Mouse (Mus musculus): ENCODE measurements around the gene Mthfd1.

The Mthfd1 gene

DNA sequence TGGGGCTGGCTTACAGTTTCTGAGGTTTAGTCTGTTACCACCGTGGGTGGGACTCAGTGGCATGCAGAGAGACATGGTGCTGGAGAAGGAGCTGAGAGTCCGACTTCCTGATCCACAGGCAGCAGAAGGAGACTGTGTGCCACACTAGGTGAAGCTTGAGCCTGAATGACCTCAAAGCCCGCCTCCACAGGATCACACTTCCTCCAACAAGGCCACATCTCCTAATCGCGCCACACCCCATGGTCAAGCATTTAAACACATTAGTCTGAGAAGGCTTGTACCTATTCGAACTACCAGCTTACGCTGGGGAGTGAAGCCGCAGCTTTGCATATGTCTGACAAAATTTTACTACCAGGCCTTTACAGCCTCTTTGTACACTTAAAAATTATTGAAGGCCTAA is 50.0 kb downstream of the Mthfd1 start:
- no peak for DNase-seq

DNA sequence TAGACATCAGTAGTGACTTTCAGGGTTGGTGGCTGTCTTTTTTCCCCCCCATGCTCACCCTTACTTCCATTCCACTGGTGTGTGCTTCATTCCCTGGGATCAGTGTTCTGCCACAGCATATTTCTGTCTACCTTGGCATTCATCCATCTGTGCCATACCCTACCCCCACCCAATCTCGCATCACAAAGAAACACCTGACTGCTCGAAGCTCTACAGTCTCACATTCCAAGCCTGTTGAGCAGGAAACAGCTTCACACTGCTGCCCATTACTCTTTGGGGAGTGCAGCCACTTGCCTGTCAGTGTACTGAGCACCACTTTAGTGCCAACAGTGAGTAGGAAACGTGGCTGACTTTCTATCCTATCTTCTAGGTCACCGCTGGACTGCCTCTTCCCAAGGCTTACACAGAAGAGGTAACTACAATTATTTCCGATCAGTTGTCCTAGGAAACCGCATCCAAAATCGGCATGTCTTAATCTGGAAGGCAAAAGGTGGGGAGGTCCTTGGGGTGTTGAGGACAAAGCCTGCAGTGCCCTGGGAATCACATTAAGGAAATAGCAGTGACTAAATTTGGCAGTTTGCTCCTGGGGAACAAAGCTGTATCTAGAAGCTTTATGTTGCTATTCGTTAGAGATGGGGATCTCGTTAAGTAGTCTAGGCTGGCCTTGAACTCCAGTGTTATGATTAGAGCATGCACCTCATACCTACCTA is 51.9 kb downstream of the Mthfd1 start:
- no peak for DNase-seq

DNA sequence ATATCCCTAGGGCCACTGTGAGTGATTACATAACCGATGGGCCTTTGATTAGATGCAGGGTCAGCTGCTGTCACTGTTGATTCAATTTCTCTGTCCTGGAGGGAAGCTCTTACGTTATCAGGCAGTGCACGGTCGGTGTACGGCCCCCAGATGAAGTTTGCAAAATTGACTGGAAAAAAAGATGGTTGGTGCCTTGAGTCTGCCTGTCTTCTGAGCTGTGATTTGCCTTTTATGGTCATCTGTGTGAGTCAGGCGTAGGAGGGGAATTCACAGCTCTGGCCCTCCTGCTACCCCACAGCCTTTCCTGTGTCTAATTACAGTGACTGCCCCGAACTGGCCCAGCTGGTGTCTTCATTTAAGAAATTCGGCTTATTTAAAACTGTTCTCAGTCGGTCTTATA is 52.9 kb downstream of the Mthfd1 start:
- peak; percentile 57 for DNase-seq

DNA sequence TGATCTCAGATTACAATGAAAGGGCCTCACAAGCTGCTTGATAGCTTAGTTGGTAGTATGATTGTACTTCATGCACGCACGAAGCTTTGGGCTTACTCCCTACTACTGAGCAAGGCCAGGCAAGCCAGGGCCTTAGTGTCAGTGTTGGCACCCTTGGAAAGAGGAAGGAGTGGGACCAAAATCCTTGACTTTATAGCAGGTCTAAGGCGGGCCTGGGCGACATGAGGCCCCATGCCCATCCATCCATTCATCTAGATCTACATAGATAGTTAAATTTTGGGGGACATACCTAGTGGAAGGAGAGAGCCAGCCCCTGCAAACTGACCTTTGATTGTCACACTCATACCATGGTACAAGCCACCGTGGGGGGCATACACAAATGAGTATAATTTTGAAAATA is 53.3 kb downstream of the Mthfd1 start:
- DNase-seq: no peak

DNA sequence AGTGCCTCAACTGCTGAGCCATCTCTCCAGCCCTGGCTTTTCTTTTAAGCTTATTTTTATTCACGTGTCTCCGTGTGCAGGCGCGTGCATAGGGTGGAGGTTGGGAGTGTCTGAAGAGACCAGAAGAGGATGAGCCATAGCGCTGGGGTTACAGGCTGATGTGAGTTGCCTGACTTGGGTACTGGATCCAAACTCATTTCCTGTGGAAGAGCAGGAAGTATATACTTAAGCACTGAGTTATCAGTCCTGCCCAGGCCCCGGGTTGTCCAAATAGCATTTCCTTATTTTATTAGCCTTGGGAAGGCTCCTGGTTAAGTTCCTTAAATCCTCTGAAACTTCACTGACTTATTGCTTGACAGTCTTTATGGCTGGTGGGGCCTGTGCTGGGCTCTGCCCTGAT is 54.9 kb downstream of the Mthfd1 start:
- DNase-seq: no peak

DNA sequence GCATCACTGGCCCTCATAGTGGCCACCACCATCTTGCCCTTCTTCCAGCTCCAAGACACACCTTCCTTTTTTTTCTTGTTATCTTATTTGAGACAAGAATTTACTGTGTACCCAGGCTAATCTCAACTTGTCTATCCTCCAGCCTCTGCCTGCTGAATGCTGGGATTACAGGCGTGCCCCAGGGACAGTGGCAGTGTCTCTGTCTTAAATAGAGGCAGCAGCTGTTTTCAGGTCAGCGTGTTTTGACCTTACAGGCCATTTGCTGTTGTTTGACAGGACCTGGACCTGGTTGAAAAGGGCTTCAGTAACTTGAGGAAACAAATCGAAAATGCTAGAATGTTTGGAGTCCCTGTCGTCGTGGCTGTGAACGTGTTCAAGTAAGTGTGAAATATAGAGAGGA is 55.5 kb downstream of the Mthfd1 start:
- no peak for DNase-seq

DNA sequence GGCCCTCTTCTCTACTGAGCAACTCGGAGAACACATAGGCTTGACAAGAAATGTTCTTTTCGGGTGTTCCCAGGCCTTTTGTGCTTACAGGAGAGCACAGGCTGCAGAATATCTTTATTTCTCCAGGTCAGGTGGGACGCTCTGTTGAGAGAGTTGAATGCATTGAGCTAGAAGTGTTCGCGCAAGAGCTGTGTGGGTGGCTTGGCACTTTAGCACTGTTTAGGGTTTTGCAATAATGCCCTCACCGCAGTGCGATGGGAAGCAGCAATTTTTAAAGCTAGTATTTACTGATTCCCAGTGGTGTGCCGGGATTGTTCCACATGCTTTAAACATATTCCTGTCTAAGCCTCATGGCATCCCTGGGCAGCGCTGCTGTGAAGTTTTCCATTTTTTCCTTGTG is 56.1 kb downstream of the Mthfd1 start:
- DNase-seq: no peak

DNA sequence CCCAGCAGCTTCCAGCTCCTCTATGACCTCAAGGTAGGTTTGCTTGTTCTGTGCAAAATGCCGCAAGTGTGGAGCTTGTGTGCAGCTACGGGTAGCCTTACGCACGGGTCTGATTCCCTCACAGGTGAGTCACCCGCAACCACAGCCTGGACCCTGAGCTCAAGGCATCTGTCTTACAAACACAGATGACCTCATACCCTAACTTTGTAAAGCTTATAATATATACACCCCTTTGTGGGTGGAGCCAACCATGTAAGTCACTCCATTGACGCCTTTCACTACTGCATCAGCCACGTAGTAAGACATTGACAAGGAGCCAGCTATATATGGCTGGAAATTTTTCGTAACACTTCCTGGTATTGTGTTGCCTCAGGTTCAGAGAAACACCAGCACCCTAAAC is 56.9 kb downstream of the Mthfd1 start:
- no peak for DNase-seq

DNA sequence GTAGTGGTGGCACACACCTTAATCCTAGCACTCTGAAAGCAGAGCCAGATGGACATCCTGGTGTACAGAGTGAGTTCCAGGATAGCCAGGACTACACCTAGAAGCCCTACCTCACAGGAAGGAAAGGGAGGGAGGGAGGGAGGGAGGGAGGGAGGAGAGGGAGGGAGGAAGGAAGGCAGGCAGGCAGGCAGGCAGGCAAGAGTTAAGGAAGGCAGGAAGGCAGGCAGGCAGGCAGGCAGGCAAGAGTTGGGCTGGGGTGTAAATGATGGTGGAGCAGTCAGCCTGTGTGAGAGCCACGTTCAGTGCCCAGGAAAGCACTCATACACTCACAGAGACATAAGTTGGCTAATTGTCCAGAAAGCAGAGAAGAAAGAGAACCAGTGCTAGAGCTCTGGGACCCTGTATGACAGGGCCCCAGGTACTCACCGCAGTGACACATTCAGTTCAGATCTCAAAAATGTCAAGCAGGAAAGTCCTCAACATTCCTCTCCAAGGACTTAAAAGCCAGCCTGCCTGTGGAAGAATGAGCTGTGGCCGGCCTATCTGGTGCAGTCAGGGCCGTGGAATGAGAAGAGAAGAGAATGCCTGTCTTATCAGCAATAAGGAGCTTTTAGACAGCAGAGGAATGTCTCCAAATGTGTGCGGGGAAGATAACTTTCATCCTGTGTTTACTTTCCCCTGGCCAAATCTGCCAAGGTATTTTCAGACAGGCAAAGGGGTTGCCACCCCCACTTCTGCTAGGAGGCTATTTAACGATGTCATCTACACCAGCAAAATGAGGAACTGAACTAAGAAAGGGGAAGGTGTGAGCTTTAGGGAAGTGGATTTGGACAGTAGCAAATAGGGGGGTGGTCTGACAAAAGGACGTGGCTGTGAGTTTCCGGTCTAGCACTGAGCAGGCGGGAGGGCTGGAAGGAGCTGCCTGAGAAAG is 63.4 kb downstream of the Mthfd1 start:
- no peak for DNase-seq

DNA sequence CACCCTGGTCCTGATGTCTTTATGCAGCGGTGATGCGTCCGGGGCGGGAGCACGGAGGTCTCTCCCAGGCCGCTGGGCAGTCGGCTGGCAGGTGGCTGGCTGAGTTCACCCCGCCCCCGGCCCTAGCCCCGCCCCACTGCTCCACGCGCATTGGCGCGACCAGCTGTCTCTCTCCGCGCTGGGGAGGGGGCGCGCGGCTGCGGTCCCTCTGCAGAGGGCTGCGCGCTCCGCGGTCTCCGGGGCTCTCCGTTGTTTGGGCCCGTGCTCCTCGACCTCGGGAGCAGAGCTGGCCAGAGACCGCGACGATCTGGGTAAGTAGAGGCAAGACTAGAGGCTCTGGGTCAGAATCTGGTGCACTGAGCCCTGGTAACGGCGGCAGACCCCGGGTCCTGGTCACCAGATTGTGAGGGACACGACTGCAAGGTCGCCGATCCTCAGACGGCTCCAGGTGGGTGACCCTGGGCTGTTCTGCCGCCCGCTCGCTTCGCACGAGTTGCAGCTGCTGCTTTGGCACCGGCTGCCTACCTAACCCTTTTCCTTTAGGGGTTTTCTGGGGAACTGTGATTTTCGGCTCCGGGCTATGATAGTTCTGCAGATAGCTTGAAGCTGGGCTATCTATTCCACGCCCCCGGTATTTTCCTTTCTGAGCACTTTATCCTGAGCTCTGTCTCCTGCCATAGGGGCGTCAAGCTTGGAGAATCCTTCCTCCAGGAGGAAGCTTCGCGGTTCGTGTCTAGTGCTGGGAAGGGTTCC is 69.8 kb downstream of the Mthfd1 start, which contains the start of gene Akap5:
Gene Akap5 (plus strand): TSS at position 213 of the 753 bp plus-strand sequence.
- peak; percentile 91 for DNase-seq

DNA sequence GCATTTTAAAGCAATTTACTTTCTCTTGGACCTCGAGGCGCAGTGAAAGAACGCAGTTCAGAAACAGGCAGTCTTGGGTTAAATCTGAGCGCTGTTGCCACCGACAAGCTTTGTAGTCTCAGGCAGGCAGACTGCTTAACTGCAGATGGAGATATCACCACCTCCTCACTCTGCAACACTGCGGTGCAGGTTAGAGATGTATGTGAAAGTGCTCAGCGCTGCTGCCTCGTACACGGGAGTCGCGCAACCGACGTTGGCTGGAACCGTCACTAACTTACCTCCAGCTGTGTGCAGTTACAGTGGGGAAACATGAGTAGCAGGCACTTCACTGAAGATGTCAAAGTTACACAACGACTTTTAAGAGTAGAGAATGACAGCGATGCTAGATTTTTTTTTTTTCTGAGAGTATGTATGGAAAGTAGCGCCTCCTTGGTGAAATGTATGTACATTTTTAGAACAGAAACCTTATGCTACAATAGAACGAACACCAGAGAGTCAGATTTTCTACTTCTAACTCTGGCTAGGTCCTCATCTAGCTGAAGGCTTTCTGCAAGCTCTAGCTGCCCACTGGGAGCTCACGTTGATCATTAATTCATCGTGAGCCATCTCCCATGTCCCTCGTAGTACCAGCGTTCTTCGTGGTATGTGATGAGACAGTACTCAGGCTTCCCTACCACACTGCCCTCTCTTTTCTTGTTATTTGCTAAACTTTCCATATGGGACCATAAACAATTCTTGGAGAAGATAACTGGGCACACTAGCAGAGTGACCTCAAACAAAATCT is 71.5 kb downstream of the Mthfd1 start:
- no peak for DNase-seq

DNA sequence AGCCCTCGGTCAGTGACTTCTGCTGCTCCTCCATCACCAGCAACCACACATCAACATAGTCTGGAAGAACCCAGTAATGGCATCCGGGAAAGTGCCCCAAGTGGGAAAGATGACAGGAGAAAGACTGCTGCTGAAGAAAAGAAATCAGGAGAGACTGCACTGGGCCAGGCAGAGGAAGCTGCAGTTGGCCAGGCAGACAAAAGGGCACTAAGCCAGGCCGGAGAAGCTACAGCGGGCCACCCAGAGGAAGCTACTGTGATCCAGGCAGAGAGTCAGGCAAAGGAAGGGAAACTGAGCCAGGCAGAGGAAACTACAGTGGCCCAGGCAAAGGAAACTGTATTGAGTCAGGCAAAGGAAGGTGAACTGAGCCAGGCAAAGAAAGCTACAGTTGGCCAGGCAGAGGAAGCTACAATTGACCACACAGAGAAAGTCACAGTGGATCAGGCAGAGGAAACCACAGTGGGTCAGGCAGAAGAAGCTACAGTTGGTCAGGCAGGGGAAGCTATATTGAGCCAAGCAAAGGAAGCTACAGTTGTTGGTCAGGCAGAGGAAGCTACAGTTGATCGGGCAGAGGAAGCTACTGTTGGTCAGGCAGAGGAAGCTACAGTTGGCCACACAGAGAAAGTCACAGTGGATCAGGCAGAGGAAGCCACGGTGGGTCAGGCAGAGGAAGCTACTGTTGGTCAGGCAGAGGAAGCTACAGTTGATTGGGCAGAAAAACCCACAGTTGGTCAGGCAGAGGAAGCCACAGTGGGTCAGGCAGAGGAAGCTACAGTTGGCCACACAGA is 73.7 kb downstream of the Mthfd1 start:
- no peak for DNase-seq

DNA sequence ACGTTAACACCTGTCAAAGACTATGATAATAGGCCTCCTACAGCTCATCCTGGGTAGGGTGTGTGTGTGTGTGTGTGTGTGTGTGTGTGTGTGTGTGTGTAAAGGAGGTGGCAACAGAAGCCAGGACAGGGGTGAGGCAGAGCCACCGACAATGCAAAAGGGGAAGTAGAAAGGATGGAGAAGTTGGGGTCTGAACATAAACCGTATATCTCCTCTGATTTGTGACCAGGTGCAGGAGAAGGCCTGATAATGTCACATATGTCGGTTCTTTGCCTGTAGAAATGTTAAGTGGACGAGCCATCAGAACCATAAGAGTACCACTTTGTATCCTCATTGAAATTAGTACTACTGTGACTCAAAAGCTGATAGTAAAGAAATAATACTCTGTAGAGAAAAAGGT is 78.6 kb downstream of the Mthfd1 start:
- DNase-seq: no peak

DNA sequence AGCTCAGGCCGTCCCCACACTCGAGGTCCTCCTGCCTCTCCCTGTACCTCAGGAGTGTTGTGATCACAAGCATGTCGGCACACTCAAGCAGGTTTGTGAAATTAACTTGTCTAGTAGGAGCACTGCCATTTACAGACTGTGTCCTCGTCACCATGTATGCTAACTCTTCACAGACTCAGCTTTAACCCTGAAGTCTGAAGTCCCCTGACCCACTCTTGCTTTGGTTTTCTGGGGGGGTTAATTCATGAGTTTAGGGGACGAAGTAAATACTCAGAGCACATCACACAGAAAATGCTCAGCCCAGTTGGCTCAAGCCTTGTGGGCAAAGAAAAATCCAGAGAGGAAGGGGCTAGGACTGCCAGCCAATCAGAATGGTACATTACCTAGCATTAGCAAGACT is 80.5 kb downstream of the Mthfd1 start:
- no peak for DNase-seq

DNA sequence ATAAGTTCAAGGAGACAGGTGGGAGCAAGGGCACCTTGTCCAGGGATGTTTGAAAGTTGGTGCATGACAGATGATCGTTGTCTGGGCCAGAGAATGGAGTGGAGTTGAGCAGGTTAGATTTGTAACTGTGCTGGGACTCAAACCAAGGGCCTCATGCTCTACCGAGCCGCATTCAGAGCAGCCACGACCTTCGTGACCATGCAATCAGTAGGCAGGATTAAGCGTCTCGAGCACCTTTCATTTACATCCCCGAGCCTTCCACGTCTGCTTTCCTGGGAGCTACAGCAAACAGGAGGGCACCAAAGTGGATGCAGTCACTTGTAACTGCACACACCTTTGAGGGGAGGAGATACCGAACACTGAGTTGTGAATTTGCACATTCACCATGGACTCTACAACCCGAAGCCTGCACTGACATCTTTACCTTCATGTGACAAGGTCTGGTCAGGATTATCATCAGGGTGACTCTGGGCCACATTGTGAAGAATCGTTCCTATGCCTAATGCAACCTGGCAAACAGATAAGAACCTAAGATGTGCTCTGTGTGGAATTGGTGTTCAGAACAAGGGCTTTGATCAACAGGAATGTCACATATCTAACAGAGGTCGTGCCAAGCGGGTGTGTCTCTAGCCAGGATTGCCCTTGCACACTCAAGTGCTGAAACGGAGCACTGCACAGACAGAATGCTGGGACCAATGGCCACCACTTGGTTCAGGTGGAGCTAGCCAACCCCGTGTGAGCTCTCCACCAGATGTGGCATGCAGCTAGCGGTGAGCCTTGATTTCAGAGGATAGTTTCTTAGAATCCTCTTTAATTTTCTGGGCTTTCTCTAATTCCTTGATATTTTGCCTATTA is 81.2 kb downstream of the Mthfd1 start:
- no peak for DNase-seq

DNA sequence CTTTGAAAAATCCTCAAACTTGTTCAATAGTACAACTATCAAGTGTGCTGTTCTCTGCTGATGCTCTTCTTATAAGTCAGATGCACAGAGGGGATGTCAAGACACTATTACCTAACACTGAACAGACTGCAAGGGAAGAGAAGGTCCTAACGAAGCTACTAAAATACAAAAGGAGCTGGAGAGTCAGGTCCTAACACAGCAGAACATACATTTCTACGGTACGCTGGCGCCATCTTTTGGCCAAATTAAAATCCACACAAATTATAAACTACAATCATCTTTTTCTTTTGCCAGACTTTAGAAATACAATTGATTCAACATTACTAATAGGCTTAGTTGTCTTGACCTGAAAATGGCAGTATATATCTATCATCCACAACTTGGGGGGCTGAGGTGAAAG is 86.0 kb downstream of the Mthfd1 start:
- DNase-seq: peak; percentile 71

DNA sequence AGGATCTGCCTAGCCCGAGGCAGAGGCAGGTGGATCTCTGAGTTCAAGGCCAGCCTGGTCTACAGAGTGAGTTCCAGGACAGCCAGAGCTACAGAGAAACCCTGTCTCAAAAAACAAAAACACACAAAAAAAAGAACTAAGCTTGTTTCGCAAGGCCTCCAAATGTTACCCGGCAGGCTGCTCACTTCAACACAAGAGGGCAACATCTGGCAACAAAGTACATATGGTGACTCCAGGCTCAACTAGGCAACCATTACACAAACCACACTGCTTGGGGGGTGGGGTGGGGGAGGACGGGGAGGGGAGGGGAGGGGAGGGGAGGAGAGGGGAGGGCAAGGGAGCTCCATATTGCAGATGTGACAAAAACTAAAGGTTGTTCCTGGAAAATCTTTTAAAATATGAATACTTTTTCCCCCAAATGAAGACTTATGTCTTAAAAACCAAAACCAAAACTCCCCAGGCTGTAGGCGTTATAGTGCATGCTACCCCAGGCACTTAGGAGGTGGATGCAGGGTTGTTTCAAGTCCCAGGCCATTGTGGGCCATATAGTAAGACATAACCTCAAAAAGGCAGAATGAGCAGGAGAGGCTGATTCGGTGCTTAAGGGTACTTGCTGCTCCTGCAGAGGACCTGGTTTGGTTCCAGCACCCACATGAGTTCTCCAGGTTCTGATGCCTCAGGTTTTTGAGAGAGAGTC is 90.8 kb downstream of the Mthfd1 start:
- no peak for DNase-seq

DNA sequence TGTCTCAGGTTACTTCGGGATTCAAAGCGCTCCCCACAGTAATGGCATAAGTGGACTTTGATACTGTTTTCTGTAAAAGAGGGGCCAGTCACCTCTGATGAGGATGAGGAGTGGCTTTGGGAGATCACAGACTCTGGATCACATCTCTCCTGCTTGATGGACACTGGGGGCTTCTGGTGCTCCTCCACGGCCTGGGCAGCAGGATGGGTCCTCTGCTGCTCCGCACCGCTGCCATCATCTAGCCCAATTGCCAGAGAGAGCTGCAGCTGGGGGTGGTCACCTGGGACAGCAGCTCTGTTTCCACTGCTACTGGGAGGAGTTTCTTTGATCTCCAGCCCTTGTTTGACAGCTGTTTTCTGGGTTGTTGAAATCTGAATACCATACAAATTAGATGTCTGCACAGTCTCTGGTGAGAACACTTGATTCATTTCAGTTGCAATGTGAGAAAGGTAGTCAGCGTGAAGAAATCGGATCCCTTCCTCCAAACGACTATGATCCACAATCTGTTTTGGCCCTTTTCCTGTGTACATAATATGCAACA is 94.7 kb downstream of the Mthfd1 start:
- no peak for DNase-seq

DNA sequence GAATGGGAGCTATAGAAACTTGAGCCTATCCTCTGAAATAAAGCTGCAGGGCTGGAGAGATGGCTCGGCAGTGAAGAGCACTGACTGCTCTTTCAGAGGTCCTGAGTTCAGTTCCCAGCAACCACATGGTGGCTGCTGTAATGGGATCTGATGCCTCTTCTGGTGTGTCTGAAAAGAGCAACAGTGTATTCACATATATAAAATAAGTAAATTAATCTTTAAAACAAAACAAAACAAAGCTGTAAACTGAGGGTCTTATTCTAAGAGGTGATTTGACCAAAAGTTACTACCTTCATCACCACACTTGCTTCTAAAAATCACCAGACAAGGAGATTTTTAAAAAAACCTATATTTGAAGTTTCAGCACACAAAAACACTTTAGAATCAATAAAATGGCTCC is 105.8 kb downstream of the Mthfd1 start:
- no peak for DNase-seq

Data from embryo, embryonic 11 days (tissue).